Mouse (Mus musculus) brain, adult 2 months (tissue): ENCODE results near the gene Trmt10b.

ENCODE experiments used
- DNase-seq: peaks from one replicate; pipeline ENCODE4 v3.0.0; 2011; ENCODE audit warnings: low read depth, low spot score

Gene Trmt10b

DNA sequence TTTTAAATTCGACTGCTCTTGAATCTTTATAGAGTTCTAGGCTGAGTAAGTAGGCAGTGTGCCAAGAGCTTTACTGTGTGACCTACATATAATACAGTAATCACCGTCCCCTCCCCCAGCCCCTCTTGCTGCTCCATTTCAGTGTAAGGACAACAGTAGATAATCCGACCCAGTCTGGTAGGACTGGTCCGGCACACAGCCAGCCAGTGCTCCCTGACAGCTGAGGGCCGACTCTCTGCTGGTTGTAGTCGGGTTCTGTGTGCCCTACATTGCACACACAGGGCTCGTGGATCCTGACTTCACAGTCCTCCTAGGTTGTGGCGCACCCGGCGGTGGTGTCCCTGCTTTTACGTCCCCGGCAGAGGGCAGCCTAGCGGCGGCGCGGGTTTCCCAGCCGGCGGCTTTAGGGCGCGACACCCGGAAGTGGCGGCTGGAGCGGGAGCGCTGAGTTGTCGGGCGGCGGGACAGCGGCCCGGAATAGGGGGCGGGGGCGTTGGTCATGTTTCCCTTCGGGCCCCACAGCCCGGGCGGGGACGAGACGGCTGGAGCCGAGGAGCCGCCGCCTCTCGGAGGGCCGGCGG is 44.8 kb downstream of the Trmt10b start, which contains the start of gene Dcaf10:
Dcaf10 (plus strand) TSS at position 433 of the 581 bp plus-strand sequence.
- DNase-seq = peak; percentile 96

DNA sequence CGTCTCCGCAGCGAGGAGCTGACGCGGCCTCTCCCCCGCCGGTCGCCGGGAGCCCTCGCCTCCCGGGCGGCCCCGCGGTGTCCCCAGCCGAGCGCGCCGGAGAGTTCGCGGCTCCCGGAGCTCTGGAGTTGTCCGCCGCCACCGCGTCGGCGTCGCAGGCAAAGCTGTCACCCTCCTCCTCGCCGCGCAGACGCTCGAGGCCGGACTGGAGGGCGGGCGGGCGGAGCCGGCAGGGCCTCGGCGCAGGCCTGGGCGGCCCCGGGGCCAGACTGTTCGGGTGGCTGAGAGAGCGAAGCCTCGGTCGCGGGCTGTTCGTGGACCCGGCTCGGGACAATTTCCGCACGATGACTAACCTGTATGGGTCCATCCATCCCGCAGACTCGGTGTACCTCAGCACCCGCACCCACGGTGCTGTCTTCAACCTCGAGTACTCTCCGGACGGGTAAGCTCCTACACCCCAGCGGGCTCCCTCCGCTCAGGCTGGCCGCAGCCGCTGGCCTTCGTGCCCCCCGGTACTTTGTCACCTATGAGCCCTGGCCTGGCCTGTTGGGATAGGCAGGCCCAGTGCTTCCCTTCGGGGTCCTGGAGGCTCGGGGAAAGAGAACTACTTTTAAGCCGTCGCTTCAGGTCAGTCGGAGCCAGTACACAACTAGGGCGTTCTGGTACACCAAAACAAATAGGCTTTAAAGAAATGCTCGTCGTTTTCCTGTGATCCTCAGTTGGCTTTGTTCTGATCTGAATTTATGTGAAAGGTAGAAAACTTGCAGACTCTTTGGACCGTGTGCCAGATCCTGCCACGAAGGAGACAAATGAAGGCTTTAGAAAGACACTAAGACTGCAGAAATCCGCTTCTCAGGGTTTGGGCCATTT is 45.6 kb downstream of the Trmt10b start, which contains the start of gene Exosc3:
Exosc3 (minus strand) TSS at position 447 of the 870 bp plus-strand sequence.
- peak; percentile 56 for DNase-seq

GRCm38 (mm10) chr4:45356653-45357052 is 59.7 kb downstream of the Trmt10b start:
- DNase-seq = no peak
